Mouse (Mus musculus) thymus, adult 2 months (tissue): Measurements from ENCODE around the gene Dkkl1. TPM values are rescaled to one million over a fixed set of nuclear protein-coding genes. Genes with fewer than 3 reads are reported as not detected.
"Not testable (repeated sequence)": the region's sequence is repeated elsewhere in the genome, so short reads cannot be mapped to it uniquely, and the experiment has no call there.

Experiments used
- DNase-seq: peaks from one replicate; pipeline ENCODE4 v3.0.0; 2021
- H3K27ac ChIP-seq: fragments of 200-500 bp; 2 replicates; pipeline ENCODE4 v1.5.1; 2012; ENCODE audit warnings: low read length, control low read depth; ENCODE audit not compliant: control insufficient read depth, insufficient read depth
- H3K27me3 ChIP-seq: fragments of 200-500 bp; 2 replicates; pipeline ENCODE4 v1.6.1; 2012; ENCODE audit warnings: mild to moderate bottlenecking, low read length, moderate library complexity, mixed read lengths; ENCODE audit not compliant: control insufficient read depth, insufficient read depth
- H3K36me3 ChIP-seq: fragments of 200-500 bp; 2 replicates; pipeline ENCODE4 v1.6.1; 2012; ENCODE audit warnings: mild to moderate bottlenecking, low read length, moderate library complexity; ENCODE audit not compliant: control insufficient read depth, insufficient read depth
- H3K4me1 ChIP-seq: fragments of 200-500 bp; replicated peaks from 2 replicates; pipeline ENCODE4 v1.6.1; 2012; ENCODE audit warnings: low read length; ENCODE audit not compliant: control insufficient read depth, insufficient read depth
- H3K4me3 ChIP-seq: fragments of 200-500 bp; 2 replicates; pipeline ENCODE4 v1.5.1; 2012; ENCODE audit warnings: mild to moderate bottlenecking, low read length, control low read depth, moderate library complexity; ENCODE audit not compliant: control insufficient read depth, insufficient read depth
- CTCF ChIP-seq: fragments of 200-500 bp; IDR thresholded peaks from 2 replicates; pipeline ENCODE4 v1.5.1; 2012; ENCODE audit warnings: mild to moderate bottlenecking, control low read depth, low read length, moderate library complexity, borderline replicate concordance; ENCODE audit not compliant: control insufficient read depth, poor library complexity, insufficient read depth; ENCODE audit errors: extremely low read depth
- POLR2A ChIP-seq: fragments of 200-500 bp; IDR thresholded peaks from 2 replicates; pipeline ENCODE4 v1.6.1; 2012; ENCODE audit warnings: mild to moderate bottlenecking, low read length, control low read depth, moderate library complexity; ENCODE audit not compliant: control insufficient read depth, poor library complexity, insufficient read depth; ENCODE audit errors: extremely low read depth
- WGBS: fragments of 180-500 bp; shearing (Covaris S2); methylation state at CpG from one replicate; pipeline ENCODE4 v1.1.7; 2018; 5-methylcytosine and 5-hydroxymethylcytosine counted together
- polyA plus RNA-seq: library from polyadenylated mRNA; depleted of rRNA; stranded (reverse); fragments of >200 nt; gene quantifications from 2 replicates; pipeline ENCODE4 v1.2.3, GENCODE M21; 2012; rRNA removed

The Dkkl1 gene
- 3.0 and 3.5 TPM in 2 replicates for polyA plus RNA-seq

GRCm38 (mm10) chr7:45211851-45212251 lies at the start of gene Dkkl1:
TSS of gene Dkkl1 (minus strand) at chr7:45212147.
- peaks cover 20% of the 10 kb centered on the region for H3K4me1 ChIP-seq
- DNase-seq = no peak
- 5% methylated on average over 17 of the region's 17 CpGs for WGBS
- H3K27me3 ChIP-seq = peaks cover 8% of the 10 kb centered on the region; the same call in 1 of the 2 replicates
- no peaks in the 10 kb centered on the region for H3K36me3 ChIP-seq
- no peak within 1 kb of the TSS for H3K27ac ChIP-seq
- no peak within 1 kb of the TSS for H3K4me3 ChIP-seq
- TF ChIP-seq CTCF (no peak), POLR2A (no peak)

- no peak overlapping the region for H3K27ac ChIP-seq
- no peak overlapping the region for H3K4me3 ChIP-seq
- TF ChIP-seq CTCF = no peak
- no peak for DNase-seq
- no peaks in the 10 kb centered on the region for H3K27me3 ChIP-seq
- WGBS = 87% methylated on average over 8 of the region's 8 CpGs
- no peaks in the 10 kb centered on the region for H3K4me1 ChIP-seq
- no peaks in the 10 kb centered on the region for H3K36me3 ChIP-seq
Observed at GRCm38 (mm10) chr7:45259281-45259680, 47.3 kb upstream of the Dkkl1 start.

- 85% methylated on average over 11 of the region's 11 CpGs for WGBS
- Histone ChIP-seq H3K36me3 (no peaks in the 10 kb centered on the region), H3K27me3 (no peaks in the 10 kb centered on the region), H3K4me3 (no peak overlapping the region), H3K27ac (no peak overlapping the region), H3K4me1 (no peaks in the 10 kb centered on the region)
- TF ChIP-seq CTCF (no peak), POLR2A (no peak)
- no peak for DNase-seq
Observed at GRCm38 (mm10) chr7:45257063-45257840, 45.3 kb upstream of the Dkkl1 start.

- not testable (repeated sequence) for DNase-seq, H3K4me3 ChIP-seq, H3K36me3 ChIP-seq, H3K27me3 ChIP-seq, H3K4me1 ChIP-seq, H3K27ac ChIP-seq
- WGBS = 85% methylated on average over 5 of the region's 7 CpGs
Observed at GRCm38 (mm10) chr7:45255822-45256221, 43.9 kb upstream of the Dkkl1 start.

- WGBS = 94% methylated on average over 8 of the region's 8 CpGs
- no peak overlapping the region for H3K4me3 ChIP-seq
- H3K4me1 ChIP-seq = no peaks in the 10 kb centered on the region
- TF ChIP-seq POLR2A (no peak), CTCF (no peak)
- H3K27me3 ChIP-seq = no peaks in the 10 kb centered on the region
- no peaks in the 10 kb centered on the region for H3K36me3 ChIP-seq
- H3K27ac ChIP-seq = no peak overlapping the region
- DNase-seq = no peak
Observed at GRCm38 (mm10) chr7:45253806-45254205, 41.9 kb upstream of the Dkkl1 start.

GRCm38 (mm10) chr7:45247666-45248065 lies 35.7 kb upstream of the Dkkl1 start:
- no peak for DNase-seq
- Histone ChIP-seq H3K27ac (no peak overlapping the region), H3K4me3 (no peak overlapping the region), H3K4me1 (no peaks in the 10 kb centered on the region), H3K27me3 (no peaks in the 10 kb centered on the region), H3K36me3 (no peaks in the 10 kb centered on the region)
- TF ChIP-seq CTCF = no peak
- TF ChIP-seq POLR2A = no peak
- WGBS = 32% methylated on average over 3 of the region's 3 CpGs

- 91% methylated on average over 6 of the region's 6 CpGs for WGBS
- H3K4me1 ChIP-seq = peaks cover 24% of the 10 kb centered on the region
- H3K4me3 ChIP-seq = no peak overlapping the region
- TF ChIP-seq POLR2A (no peak), CTCF (no peak)
- no peak overlapping the region for H3K27ac ChIP-seq
- H3K27me3 ChIP-seq = no peaks in the 10 kb centered on the region
- H3K36me3 ChIP-seq = no peaks in the 10 kb centered on the region
- DNase-seq = no peak
Observed at GRCm38 (mm10) chr7:45241389-45241749, 29.4 kb upstream of the Dkkl1 start.
